Mouse (Mus musculus): ENCODE measurements around the gene Gcc1. TPM values are rescaled to one million over a fixed set of nuclear protein-coding genes. Genes with fewer than 3 reads are reported as not detected.

Gene Gcc1
- total and polyA plus RNA-seq, 3 experiments = 4.4 to 7.4 (median 7.2) TPM

DNA sequence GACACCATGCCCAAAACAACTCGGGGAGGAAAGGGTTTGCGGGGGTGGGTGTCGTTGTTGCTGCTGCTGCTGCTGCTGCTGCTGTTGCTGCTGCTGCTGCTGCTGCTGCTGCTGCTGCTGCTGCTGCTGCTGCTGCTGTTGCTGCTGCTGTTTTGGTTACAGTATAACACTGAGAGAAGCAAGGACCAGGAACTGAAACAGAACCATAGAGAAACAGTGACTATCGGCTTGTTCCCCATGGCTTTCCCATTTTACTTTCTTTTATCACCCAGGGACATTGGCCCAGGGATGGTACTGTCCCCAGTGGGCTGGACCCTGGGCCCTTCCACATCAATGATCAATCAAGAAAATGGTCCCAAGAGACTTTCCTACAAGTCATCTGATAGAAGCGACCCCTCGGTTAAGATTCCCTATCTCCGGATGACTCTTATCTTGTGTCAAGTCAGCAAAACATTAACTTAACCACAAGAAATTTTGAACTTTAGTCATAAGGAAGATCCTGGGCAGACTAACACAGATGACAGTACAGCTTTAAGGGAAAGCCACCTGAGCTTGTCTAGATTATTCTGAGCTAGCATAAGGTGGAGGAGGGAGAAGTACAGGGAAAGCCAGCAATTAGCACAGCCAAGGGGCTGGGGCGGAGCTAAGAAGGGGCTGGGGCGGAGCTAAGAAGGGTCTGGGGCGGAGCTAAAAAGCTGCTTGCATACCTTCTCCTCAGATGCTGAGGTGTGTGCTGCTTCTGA lies 2.8 kb upstream of the Gcc1 start:
- Histone ChIP-seq H3K27me3 (replicated peaks) (no peaks in the 10 kb centered on the region), H3K79me2 (replicated peaks; ENCODE audit: control insufficient read depth, extremely low read depth, insufficient read depth, poor library complexity, severe bottlenecking) (no peaks in the 10 kb centered on the region), H3K36me3 (replicated peaks in 1 of 2; ENCODE audit: control insufficient read depth in 1 of 2, insufficient read depth in 1 of 2, low read length in 1 of 2) (peaks cover 8 to 23% of the 10 kb centered on the region in 2 experiments), H3K9ac (ENCODE audit: insufficient read depth, low read depth) (no peak overlapping the region), H3K4me3 (replicated peaks in 1 of 3; ENCODE audit: low read depth in 2 of 3, low read length in 2 of 3, poor library complexity in 1 of 3) (no peak overlapping the region), H3K4me2 (ENCODE audit: insufficient read depth, low read depth, poor library complexity, severe bottlenecking) (peak overlapping the region; percentile 35; the same call in 1 of the 2 replicates), H3K27ac (ENCODE audit: insufficient read depth, low read depth) (no peak overlapping the region), H3K9me3 (replicated peaks; ENCODE audit: low read length) (no peaks in the 10 kb centered on the region), H3K4me1 (ENCODE audit: control insufficient read depth in 1 of 2, insufficient read depth in 2 of 2) (peaks cover 0 to 7% of the 10 kb centered on the region in 2 experiments; a peak in 2 of 4 replicates)
- in situ Hi-C loops (cut with MboI; ENCODE audit: low pct_ligation_motif_present, low pct_unique_long_range_greater_than_20kb, low sequenced_read_pairs) (no loop called here), dilution Hi-C loops (cut with MboI; ENCODE audit: extremely low pct_ligation_motif_present, extremely low pct_unique_long_range_greater_than_20kb, low sequenced_read_pairs) (no loop called here)
- DNase-seq (ENCODE audit: extremely low read depth) = no peak
- 0 out of 2 replicates have a peak, but pooled peaks have one; percentile 12 for TF ChIP-seq IRF4 (IDR thresholded peaks at IDR 0.05; ENCODE audit: low read depth, low read length)
- no peak for TF ChIP-seq ETS1 (conservative IDR thresholded peaks at IDR 0.05; ENCODE audit: low read depth, low read length)
- TF ChIP-seq EP300 (IDR thresholded peaks at IDR 0.05; ENCODE audit: low read length) = peak; percentile 23; the same call in 1 of the 2 replicates
- TF ChIP-seq MAFK (IDR thresholded peaks at IDR 0.05; ENCODE audit: insufficient replicate concordance, low read length) = peak; percentile 81

DNA sequence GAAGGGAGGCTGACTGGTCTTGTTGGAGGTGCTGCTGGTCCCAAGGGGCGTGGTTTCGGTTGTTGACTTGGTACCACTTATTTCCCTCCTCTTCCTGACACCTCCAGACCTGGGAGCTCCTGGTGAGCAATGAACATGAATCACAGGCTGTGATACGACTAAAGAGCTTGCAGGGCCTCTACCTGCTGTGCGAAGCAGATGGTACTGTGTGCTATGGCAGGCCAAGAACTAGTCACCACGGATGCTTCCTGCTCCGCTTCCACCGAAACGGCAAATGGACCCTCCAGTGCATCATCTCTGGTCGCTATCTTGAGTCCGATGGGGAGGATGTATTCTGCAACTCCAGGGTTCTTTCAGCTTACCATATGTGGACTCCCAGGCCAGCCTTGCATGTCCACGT lies 1.7 kb upstream of the Gcc1 start:
- DNase-seq (ENCODE audit: extremely low read depth) = no peak
- TF ChIP-seq POLR2A (IDR thresholded peaks at IDR 0.05; ENCODE audit: low read depth, low read length) (no peak), MAX (IDR thresholded peaks at IDR 0.05; ENCODE audit: low read length) (no peak), IRF4 (IDR thresholded peaks at IDR 0.05; ENCODE audit: low read depth, low read length) (no peak), PAX5 (IDR thresholded peaks at IDR 0.05; ENCODE audit: low read length) (no peak), BHLHE40 (IDR thresholded peaks at IDR 0.05; ENCODE audit: low read depth, low read length) (no peak), JUN (IDR thresholded peaks at IDR 0.05; ENCODE audit: insufficient read depth, low read depth, low read length) (no peak), TBP (conservative IDR thresholded peaks at IDR 0.05; ENCODE audit: low read depth, low read length) (no peak), E2F4 (IDR thresholded peaks at IDR 0.05; ENCODE audit: insufficient replicate concordance, low read depth, low read length) (no peak), TCF12 (IDR thresholded peaks at IDR 0.05; ENCODE audit: low read depth, low read length) (no peak), UBTF (IDR thresholded peaks at IDR 0.05; ENCODE audit: low read depth, low read length) (no peak), EP300 (IDR thresholded peaks at IDR 0.05; ENCODE audit: low read length) (no peak), CHD1 (IDR thresholded peaks at IDR 0.05; ENCODE audit: low read depth, low read length) (no peak), CTCF (conservative IDR thresholded peaks at IDR 0.05 in 1 of 2, IDR thresholded peaks at IDR 0.05 in 1 of 2; ENCODE audit: low read depth in 2 of 2, low read length in 2 of 2) (no peak), USF1 (IDR thresholded peaks at IDR 0.05; ENCODE audit: low read depth, low read length) (no peak), KAT2A (IDR thresholded peaks at IDR 0.05; ENCODE audit: insufficient replicate concordance, low read length) (no peak), SMC3 (IDR thresholded peaks at IDR 0.05; ENCODE audit: low read depth, low read length) (no peak), ELF1 (IDR thresholded peaks at IDR 0.05; ENCODE audit: low read depth, low read length) (no peak)
- H3K27ac ChIP-seq (ENCODE audit: insufficient read depth, low read depth) = no peak overlapping the region
- no peaks in the 10 kb centered on the region for H3K9me3 ChIP-seq (replicated peaks; ENCODE audit: low read length)
- H3K79me2 ChIP-seq (replicated peaks; ENCODE audit: control insufficient read depth, extremely low read depth, insufficient read depth, poor library complexity, severe bottlenecking) = no peaks in the 10 kb centered on the region
- in situ Hi-C loops (cut with MboI; ENCODE audit: low pct_ligation_motif_present, low pct_unique_long_range_greater_than_20kb, low sequenced_read_pairs) = no loop called here
- dilution Hi-C loops (cut with MboI; ENCODE audit: extremely low pct_ligation_motif_present, extremely low pct_unique_long_range_greater_than_20kb, low sequenced_read_pairs) = no loop called here
- peaks cover 0 to 11% of the 10 kb centered on the region in 2 experiments; a peak in 2 of 4 replicates for H3K4me1 ChIP-seq (ENCODE audit: control insufficient read depth in 1 of 2, insufficient read depth in 2 of 2)
- no peak overlapping the region for H3K4me2 ChIP-seq (ENCODE audit: insufficient read depth, low read depth, poor library complexity, severe bottlenecking)
- peaks cover 13 to 32% of the 10 kb centered on the region in 2 experiments for H3K36me3 ChIP-seq (replicated peaks in 1 of 2; ENCODE audit: control insufficient read depth in 1 of 2, insufficient read depth in 1 of 2, low read length in 1 of 2)
- H3K4me3 ChIP-seq (replicated peaks in 1 of 3; ENCODE audit: low read depth in 2 of 3, low read length in 2 of 3, poor library complexity in 1 of 3) = no peak overlapping the region
- no peak overlapping the region for H3K9ac ChIP-seq (ENCODE audit: insufficient read depth, low read depth)
- H3K27me3 ChIP-seq (replicated peaks) = no peaks in the 10 kb centered on the region

Data from CH12.LX (cell line).